Mouse (Mus musculus): Measurements from ENCODE around the gene Kif1b. TPM values are rescaled to one million over a fixed set of nuclear protein-coding genes. Genes with fewer than 3 reads are reported as not detected.

The Kif1b gene
- polyA plus RNA-seq, 1 experiment from 2014 or later = 141 TPM

DNA sequence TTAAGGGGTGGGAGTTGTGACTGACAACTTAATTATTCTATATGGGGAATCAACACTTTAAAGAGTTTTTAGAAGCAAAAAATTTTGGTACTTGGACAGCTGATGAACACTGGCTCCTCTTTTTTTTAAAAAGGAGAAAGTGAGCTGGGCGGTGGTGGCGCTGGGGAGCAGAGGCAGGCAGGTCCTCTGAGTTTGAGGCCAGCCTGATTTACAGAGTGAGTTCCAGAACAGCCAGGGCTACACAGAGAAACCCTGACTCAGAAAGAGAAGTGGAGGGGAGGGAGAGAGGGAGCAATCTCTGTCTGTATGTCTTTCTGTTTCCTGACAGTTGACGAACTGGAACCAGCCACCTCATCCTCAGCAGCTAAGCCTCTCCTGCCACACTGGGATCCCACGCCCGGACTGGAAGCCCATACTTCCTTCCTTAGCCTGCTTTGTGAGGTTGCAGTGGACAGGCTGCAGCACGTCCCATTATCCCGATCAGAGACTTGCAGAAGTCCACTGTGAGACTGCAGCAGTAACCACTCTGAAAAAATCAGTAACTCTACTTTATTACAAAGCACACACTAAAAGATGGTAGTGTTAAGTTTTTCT, 17.2 kb downstream of the Kif1b start:
- 88% methylated on average over 7 of the region's 7 CpGs for WGBS
- Histone ChIP-seq H3K27me3 (no peaks in the 10 kb centered on the region), H3K4me3 (no peak overlapping the region), H3K4me1 (peaks cover 11% of the 10 kb centered on the region), H3K27ac (replicated peaks) (no peak overlapping the region), H3K4me2 (replicated peaks) (no peak overlapping the region), H3K9me3 (no peaks in the 10 kb centered on the region), H3K9ac (replicated peaks) (no peak overlapping the region), H3K36me3 (peaks cover 39% of the 10 kb centered on the region)
- ATAC-seq (ENCODE audit: low FRiP score, low read depth) = no peak

DNA sequence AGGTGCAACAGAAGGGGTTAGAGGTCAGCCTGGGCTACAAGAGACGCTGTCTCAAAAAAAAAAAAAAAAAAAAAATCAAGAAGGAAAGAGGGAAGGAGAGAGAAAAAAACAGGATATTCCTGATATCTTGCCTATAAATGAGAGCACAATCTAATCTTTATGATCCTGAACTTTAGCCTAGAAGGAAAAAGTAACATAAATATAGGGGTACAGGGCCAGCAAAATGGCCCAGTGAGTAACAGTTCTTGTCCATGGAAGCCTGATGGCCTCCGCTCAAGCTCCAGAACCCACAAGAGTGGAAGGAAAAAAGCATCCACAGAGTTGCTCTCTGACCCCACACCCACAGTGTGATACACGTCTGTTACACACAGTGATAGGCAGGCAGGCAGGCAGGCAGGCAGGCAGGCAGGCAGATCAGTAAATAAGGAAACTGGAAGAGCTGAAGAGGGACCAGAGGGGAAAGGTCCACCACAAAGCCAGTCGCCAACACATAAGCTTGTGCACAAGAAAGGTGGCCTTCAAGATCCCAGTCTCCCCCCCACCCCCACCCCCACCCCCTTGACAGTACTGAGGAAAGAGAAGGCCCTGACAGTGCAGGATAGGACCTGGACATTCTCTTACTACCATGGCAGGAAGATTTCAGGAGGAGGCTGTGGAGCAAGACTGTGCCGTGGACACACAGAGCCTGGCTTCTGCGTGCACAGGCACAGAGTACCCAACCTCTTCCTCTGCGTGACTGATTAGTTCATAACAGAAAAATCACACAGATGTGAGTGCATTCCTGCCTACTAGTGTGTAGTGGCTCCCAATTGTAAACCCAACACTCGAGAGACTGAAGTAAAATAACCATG, 21.0 kb downstream of the Kif1b start:
- Histone ChIP-seq H3K27me3 (no peaks in the 10 kb centered on the region), H3K27ac (replicated peaks) (0 out of 2 replicates have a peak overlapping the region, but pooled peaks have one; percentile 30), H3K36me3 (peaks cover 38% of the 10 kb centered on the region), H3K4me1 (peaks cover 13% of the 10 kb centered on the region; the same call in 1 of the 2 replicates), H3K4me2 (replicated peaks) (no peak overlapping the region), H3K9me3 (no peaks in the 10 kb centered on the region), H3K4me3 (no peak overlapping the region), H3K9ac (replicated peaks) (no peak overlapping the region)
- 82% methylated on average over 8 of the region's 8 CpGs for whole genome bisulfite sequencing
- no peak for ATAC-seq (ENCODE audit: low FRiP score, low read depth)

DNA sequence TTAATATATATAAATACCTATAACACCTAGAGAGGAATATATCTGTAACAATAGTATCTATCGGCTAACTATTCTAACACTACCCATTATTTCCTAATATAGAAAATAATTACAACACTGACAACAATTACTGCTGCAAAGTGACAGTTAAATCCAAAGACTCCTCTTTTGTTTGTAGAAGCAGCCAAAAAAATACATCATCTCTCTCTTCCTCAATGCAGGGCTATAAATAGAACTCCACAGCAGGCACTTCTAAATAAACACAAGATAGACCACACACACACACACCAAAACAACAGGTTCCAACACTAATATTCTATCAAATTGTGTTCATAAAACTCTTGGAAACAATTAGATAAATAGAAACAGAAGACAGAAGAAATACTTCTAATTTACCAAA, 21.8 kb downstream of the Kif1b start:
- H3K27me3 ChIP-seq = no peaks in the 10 kb centered on the region
- H3K9me3 ChIP-seq = no peaks in the 10 kb centered on the region
- WGBS = 94% methylated on average over 1 of the region's 1 CpGs
- no peak overlapping the region for H3K9ac ChIP-seq (replicated peaks)
- no peak overlapping the region for H3K27ac ChIP-seq (replicated peaks)
- H3K4me3 ChIP-seq = no peak overlapping the region
- no peak overlapping the region for H3K4me2 ChIP-seq (replicated peaks)
- H3K4me1 ChIP-seq = peaks cover 13% of the 10 kb centered on the region; the same call in 1 of the 2 replicates
- ATAC-seq (ENCODE audit: low FRiP score, low read depth) = no peak
- H3K36me3 ChIP-seq = peaks cover 32% of the 10 kb centered on the region

DNA sequence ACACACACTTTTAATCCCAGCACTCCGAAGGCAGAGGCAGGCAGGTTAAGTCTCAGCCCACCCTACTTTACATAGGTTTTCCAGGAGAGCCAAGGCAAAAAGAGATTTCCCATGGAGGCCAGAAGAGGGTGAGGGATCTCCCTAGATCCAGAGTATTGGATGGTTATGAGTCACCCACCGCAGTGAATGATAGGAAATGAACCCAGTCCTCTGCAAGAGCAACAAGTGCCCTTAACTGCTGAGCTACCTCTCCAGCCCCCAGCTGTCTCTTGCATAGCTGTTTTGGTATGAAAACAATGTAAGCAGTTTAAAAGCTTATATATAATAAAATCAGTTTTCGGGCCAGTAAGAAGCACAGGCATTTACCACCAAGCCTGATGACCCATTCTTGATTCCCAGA, 24.5 kb downstream of the Kif1b start:
- WGBS = 89% methylated on average over 3 of the region's 3 CpGs
- Histone ChIP-seq H3K4me3 (no peak overlapping the region), H3K27ac (replicated peaks) (no peak overlapping the region), H3K27me3 (no peaks in the 10 kb centered on the region), H3K36me3 (0 out of 2 replicates have a peak, but pooled peaks cover 13% of the 10 kb centered on the region), H3K9ac (replicated peaks) (no peak overlapping the region), H3K4me1 (peaks cover 19% of the 10 kb centered on the region), H3K9me3 (no peaks in the 10 kb centered on the region), H3K4me2 (replicated peaks) (no peak overlapping the region)
- ATAC-seq (ENCODE audit: low FRiP score, low read depth) = no peak

DNA sequence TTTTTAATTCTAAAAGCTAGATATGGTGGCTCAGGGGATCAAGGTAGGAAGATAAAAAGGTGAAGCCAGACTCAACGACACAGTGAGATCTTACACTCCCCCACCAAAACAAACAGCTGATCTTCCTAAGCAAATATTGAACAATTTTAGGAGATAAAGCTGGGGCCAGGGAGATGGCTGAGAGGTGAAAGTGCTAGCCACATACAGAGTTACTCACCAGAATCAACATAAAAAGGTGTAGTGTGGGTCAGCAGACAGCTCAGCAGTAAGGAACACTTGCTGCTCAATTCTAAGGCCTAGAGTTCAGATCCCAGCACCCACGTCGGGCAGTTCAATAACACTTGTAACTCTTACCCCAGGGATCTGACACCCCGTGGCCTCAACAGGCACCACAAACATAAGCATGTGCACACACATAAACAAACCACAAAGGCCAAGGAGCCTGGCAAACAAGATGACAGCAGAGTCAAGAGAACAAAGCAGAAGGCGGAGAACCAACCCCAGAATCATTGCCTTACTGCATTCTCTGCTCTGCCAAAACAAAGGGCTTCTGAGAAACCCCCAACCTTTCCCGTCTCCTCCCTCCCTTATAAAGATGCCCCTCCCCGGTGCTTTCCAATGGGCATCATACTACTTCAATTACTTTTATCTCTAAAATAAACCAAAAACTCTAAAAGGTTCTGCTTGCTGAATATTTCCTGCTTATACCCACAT, 25.3 kb downstream of the Kif1b start:
- ATAC-seq (ENCODE audit: low FRiP score, low read depth) = no peak
- H3K36me3 ChIP-seq = 0 out of 2 replicates have a peak, but pooled peaks cover 13% of the 10 kb centered on the region
- peaks cover 27% of the 10 kb centered on the region for H3K4me1 ChIP-seq
- no peak overlapping the region for H3K4me2 ChIP-seq (replicated peaks)
- no peaks in the 10 kb centered on the region for H3K27me3 ChIP-seq
- H3K4me3 ChIP-seq = no peak overlapping the region
- 0 out of 2 replicates have a peak overlapping the region, but pooled peaks have one; percentile 10 for H3K27ac ChIP-seq (replicated peaks)
- WGBS = 72% methylated on average over 7 of the region's 7 CpGs
- H3K9me3 ChIP-seq = no peaks in the 10 kb centered on the region
- no peak overlapping the region for H3K9ac ChIP-seq (replicated peaks)

DNA sequence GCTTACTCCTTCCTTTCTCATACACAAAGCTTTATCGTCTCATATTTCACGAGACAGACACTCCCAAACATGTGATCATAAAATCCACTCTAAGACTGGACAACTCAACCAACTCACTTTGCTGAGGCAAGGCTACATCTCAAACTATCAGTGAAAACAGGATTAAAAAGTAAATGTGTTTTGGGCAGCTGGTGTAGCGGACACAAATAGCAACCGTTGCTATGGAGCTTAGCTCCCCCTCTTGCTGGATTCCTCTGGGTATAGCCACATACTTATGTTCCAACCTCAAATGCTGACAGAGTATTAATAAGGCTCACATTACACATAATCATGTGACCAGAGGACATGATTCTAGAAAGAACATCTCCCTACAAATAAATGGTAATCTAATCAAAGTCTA, 29.9 kb downstream of the Kif1b start:
- Histone ChIP-seq H3K4me2 (replicated peaks) (peak overlapping the region; percentile 25; the same call in 1 of the 2 replicates), H3K27ac (replicated peaks) (peak overlapping the region; percentile 44; the same call in 1 of the 2 replicates), H3K4me3 (no peak overlapping the region), H3K9ac (replicated peaks) (no peak overlapping the region), H3K4me1 (peaks cover 18% of the 10 kb centered on the region), H3K36me3 (peaks cover 33% of the 10 kb centered on the region), H3K9me3 (peaks cover 3% of the 10 kb centered on the region; the same call in 1 of the 2 replicates), H3K27me3 (no peaks in the 10 kb centered on the region)
- ATAC-seq (ENCODE audit: low FRiP score, low read depth) = peak; percentile 73; the same call in 1 of the 2 replicates
- WGBS = 56% methylated on average over 4 of the region's 4 CpGs

DNA sequence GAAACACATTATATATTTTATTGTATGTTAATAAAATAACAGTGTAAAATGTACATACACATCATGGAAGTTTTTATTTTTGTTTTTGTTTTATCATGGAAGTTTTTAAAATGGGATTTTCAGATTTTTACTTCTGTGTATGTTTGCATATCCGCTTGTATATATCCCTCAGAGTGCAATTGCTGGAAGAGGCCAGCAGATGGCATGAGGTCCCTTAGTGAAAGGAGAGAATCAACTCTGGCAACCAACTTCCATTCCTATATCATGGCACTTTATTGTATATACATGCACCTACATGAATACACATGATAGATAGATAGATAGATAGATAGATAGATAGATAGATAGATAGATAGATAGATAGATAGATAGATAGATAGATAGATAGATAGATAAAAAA, 34.4 kb downstream of the Kif1b start:
- Histone ChIP-seq H3K36me3 (peaks cover 54% of the 10 kb centered on the region), H3K27ac (replicated peaks) (no peak overlapping the region), H3K9me3 (peaks cover 3% of the 10 kb centered on the region; the same call in 1 of the 2 replicates), H3K4me3 (no peak overlapping the region), H3K27me3 (no peaks in the 10 kb centered on the region), H3K9ac (replicated peaks) (no peak overlapping the region), H3K4me2 (replicated peaks) (no peak overlapping the region), H3K4me1 (peaks cover 9% of the 10 kb centered on the region)
- 97% methylated on average over 1 of the region's 1 CpGs for WGBS
- no peak for ATAC-seq (ENCODE audit: low FRiP score, low read depth)

DNA sequence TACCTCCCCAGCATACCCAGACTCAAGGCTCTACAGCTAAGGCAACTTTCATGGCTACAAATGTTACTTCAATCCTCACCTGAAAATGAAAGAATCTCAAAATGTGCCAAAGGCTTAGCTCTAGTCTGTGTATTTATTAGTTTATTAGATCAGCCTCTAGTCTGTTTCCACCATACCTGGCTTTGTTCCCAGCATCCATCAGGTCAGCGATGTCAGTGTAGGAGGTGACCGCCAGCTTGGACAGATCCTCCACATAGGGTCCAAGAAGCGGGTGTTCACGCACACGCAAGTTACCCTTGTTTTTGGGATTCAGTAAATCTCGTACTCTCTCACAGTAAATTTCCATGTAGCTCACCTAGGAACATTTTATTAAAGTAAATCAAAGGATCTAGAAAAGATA, 37.0 kb downstream of the Kif1b start:
- Histone ChIP-seq H3K4me2 (replicated peaks) (no peak overlapping the region), H3K4me3 (no peak overlapping the region), H3K27ac (replicated peaks) (no peak overlapping the region), H3K9ac (replicated peaks) (no peak overlapping the region), H3K4me1 (no peaks in the 10 kb centered on the region), H3K9me3 (peaks cover 3% of the 10 kb centered on the region; the same call in 1 of the 2 replicates), H3K27me3 (no peaks in the 10 kb centered on the region), H3K36me3 (peaks cover 74% of the 10 kb centered on the region)
- WGBS = 98% methylated on average over 6 of the region's 6 CpGs
- ATAC-seq (ENCODE audit: low FRiP score, low read depth) = no peak

DNA sequence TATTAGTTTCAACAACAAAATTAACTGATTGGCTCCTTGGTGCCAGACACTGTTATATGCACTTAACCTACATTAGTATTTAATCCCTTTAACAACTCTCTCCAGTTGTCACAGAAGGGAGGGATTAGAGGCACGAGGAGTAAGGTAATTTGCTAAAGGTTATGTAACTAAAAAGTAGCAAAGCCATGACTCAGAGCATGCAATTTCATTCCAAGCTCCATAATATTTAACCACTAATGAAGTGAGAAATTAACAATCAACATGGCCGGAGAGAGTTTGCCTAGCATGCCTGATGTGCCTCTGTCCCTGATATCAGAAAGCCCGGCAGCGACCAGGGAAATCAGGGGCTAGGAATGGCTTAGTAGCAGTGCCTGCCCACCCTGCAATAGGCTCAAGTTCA, 38.5 kb downstream of the Kif1b start:
- WGBS = 81% methylated on average over 4 of the region's 4 CpGs
- H3K36me3 ChIP-seq = peaks cover 67% of the 10 kb centered on the region

DNA sequence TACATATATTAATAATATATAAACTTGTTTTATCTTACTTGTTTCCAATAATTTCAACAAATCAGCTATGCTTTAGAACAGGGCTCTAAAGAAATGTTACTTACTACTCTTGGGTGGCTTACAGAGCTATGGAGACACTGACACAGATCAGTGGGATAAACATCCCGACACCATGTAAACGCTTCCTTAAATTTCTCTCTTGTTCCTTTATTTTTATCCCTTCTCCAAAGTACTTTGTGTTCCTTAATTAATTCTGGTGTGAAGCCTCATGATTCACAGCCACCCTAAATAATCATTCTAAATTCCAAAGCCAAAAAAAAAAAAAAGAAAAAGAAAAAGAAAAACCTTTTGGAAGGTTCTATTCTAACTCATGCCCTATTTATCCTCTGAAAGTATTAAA, 42.6 kb downstream of the Kif1b start:
- H3K4me3 ChIP-seq = no peak overlapping the region

More for the DNA sequence above, 38.5 kb downstream of the Kif1b start:
- no peak overlapping the region for H3K9ac ChIP-seq (replicated peaks)
- peaks cover 3% of the 10 kb centered on the region; the same call in 1 of the 2 replicates for H3K9me3 ChIP-seq
- no peak for ATAC-seq (ENCODE audit: low FRiP score, low read depth)
- H3K4me1 ChIP-seq = no peaks in the 10 kb centered on the region
- no peak overlapping the region for H3K27ac ChIP-seq (replicated peaks)
- no peak overlapping the region for H3K4me3 ChIP-seq
- no peaks in the 10 kb centered on the region for H3K27me3 ChIP-seq
- no peak overlapping the region for H3K4me2 ChIP-seq (replicated peaks)

DNA sequence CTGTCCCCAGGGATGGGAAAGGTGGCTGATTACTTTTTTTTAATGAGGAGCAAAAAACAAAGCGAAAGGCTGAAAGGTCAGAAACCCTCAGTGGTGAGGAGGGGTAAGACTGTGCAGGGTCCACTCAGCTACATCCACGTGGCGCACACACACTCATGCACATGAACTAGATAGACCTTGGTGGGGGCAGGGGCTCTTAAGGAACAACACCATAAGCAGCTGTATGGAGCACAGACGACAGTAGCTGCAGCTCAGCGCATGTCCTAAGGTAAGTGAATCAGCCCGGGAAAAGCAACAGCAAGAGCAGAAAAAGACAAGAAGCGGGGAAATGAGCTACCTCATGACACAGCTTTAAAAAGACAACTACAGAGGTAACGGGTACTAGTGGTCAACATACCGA, 44.3 kb downstream of the Kif1b start:
- peaks cover 65% of the 10 kb centered on the region for H3K36me3 ChIP-seq
- ATAC-seq (ENCODE audit: low FRiP score, low read depth) = no peak

More for the DNA sequence above, 42.6 kb downstream of the Kif1b start:
- no peaks in the 10 kb centered on the region for H3K4me1 ChIP-seq
- H3K36me3 ChIP-seq = peaks cover 69% of the 10 kb centered on the region
- no peak for ATAC-seq (ENCODE audit: low FRiP score, low read depth)
- no peaks in the 10 kb centered on the region for H3K9me3 ChIP-seq
- H3K4me2 ChIP-seq (replicated peaks) = no peak overlapping the region
- H3K27ac ChIP-seq (replicated peaks) = no peak overlapping the region
- 92% methylated on average over 2 of the region's 2 CpGs for WGBS
- no peaks in the 10 kb centered on the region for H3K27me3 ChIP-seq
- no peak overlapping the region for H3K9ac ChIP-seq (replicated peaks)

DNA sequence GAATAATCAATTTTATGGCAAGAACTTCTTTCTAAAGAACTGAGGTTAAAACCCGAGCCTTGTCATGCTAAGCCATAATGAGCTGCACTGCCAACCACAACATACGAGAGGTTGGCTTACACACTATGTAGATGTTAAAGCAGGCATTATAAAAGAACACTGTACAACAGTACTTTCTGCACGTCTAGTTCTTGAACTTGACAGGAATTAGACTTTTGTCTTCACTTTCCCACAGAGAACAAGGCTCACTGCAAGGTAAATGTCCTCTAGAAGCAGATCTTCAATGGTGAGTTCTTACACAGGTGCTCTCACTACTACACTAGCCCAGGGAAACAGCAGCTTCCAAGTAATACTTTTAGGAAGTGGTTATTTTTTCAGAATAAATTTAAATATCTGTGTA, 46.0 kb downstream of the Kif1b start:
- Histone ChIP-seq H3K9me3 (no peaks in the 10 kb centered on the region), H3K9ac (replicated peaks) (no peak overlapping the region), H3K27me3 (no peaks in the 10 kb centered on the region), H3K4me1 (peaks cover 6% of the 10 kb centered on the region), H3K27ac (replicated peaks) (no peak overlapping the region), H3K4me2 (replicated peaks) (no peak overlapping the region), H3K36me3 (peaks cover 70% of the 10 kb centered on the region), H3K4me3 (no peak overlapping the region)
- no peak for ATAC-seq (ENCODE audit: low FRiP score, low read depth)
- 77% methylated on average over 3 of the region's 3 CpGs for WGBS

More for the DNA sequence above, 44.3 kb downstream of the Kif1b start:
- H3K27me3 ChIP-seq = no peaks in the 10 kb centered on the region
- no peaks in the 10 kb centered on the region for H3K4me1 ChIP-seq
- H3K9me3 ChIP-seq = no peaks in the 10 kb centered on the region
- no peak overlapping the region for H3K4me2 ChIP-seq (replicated peaks)
- no peak overlapping the region for H3K4me3 ChIP-seq
- 96% methylated on average over 9 of the region's 9 CpGs for whole genome bisulfite sequencing
- H3K27ac ChIP-seq (replicated peaks) = no peak overlapping the region
- no peak overlapping the region for H3K9ac ChIP-seq (replicated peaks)

Data from midbrain, embryonic 12.5 days (tissue).